In genomic region chr6:118561745-118562609, GRCm38 (mm10) we compare ENCODE assay signal across 7 mouse cellular contexts. TPM values are rescaled to one million over a fixed set of nuclear protein-coding genes. Genes with fewer than 3 reads are reported as not detected.
DNase-seq lines count a peak whose midpoint lies in the region; ATAC-seq and TF ChIP-seq lines count a peak whose summit lies in the region.

Ankrd26 (minus strand) TSS chr6:118562226.

- peaks cover 35% of the 10 kb centered on the region for H3K4me1 ChIP-seq in embryonic facial prominence, embryonic 10.5 days
- no peaks in the 10 kb centered on the region for H3K4me1 ChIP-seq in intestine, postnatal 0 days (replicated peaks; ENCODE audit: control insufficient read depth, insufficient read depth, low read length)
- peaks cover 30% of the 10 kb centered on the region for H3K4me1 ChIP-seq in midbrain, embryonic 12.5 days
- H3K4me1 ChIP-seq in small intestine, adult 2 months (ENCODE audit: control insufficient read depth, insufficient read depth, insufficient read length, low read length): 0 out of 2 replicates have a peak, but pooled peaks cover 3% of the 10 kb centered on the region

- H3K4me2 ChIP-seq in intestine, postnatal 0 days (replicated peaks; ENCODE audit: low read depth): peak within 1 kb of the TSS; percentile 99
- peak within 1 kb of the TSS; percentile 95 for H3K4me2 ChIP-seq in midbrain, embryonic 12.5 days (replicated peaks)

- ATAC-seq in intestine, postnatal 0 days: peak; percentile 95
- peak; percentile 97 for ATAC-seq in midbrain, embryonic 12.5 days (ENCODE audit: low FRiP score, low read depth)

- peaks cover 29% of the 10 kb centered on the region for H3K36me3 ChIP-seq in embryonic facial prominence, embryonic 10.5 days (replicated peaks)
- peaks cover 4% of the 10 kb centered on the region; the same call in 1 of the 2 replicates for H3K36me3 ChIP-seq in intestine, postnatal 0 days (ENCODE audit: control insufficient read depth, insufficient read depth)
- peaks cover 16% of the 10 kb centered on the region for H3K36me3 ChIP-seq in midbrain, embryonic 12.5 days
- no peaks in the 10 kb centered on the region; the same call in 1 of the 2 replicates for H3K36me3 ChIP-seq in small intestine, adult 2 months (ENCODE audit: control insufficient read depth, insufficient read depth, low read length)

- peak; percentile 95 for DNase-seq in adrenal gland, postnatal 10 days
- peak; percentile 95 for DNase-seq in embryonic facial prominence, embryonic 10.5 days (ENCODE audit: low spot score)
- DNase-seq in gonadal fat pad, adult 2 months (ENCODE audit: low read depth): peak; percentile 37
- DNase-seq in left cerebral cortex, postnatal 4 days: peak; percentile 94

- H3K27ac ChIP-seq in embryonic facial prominence, embryonic 10.5 days (replicated peaks): peak within 1 kb of the TSS; percentile 90
- 0 out of 2 replicates have a peak within 1 kb of the TSS, but pooled peaks have one; percentile 23 for H3K27ac ChIP-seq in intestine, postnatal 0 days (ENCODE audit: low read depth, low read length)
- peak within 1 kb of the TSS; percentile 69 for H3K27ac ChIP-seq in midbrain, embryonic 12.5 days (replicated peaks)
- peak within 1 kb of the TSS; percentile 2; the same call in 1 of the 2 replicates for H3K27ac ChIP-seq in small intestine, adult 2 months (ENCODE audit: insufficient read depth, low read depth, low read length)

- no peak for TF ChIP-seq CTCF in intestine, postnatal 0 days (IDR thresholded peaks at IDR 0.05; ENCODE audit: low read depth)
- TF ChIP-seq CTCF in small intestine, adult 2 months (IDR thresholded peaks at IDR 0.05; ENCODE audit: extremely low read depth, insufficient read length, insufficient replicate concordance, low read depth, low read length): no peak

- no peaks in the 10 kb centered on the region for H3K27me3 ChIP-seq in embryonic facial prominence, embryonic 10.5 days (replicated peaks; ENCODE audit: low read depth, poor library complexity, severe bottlenecking)
- no peaks in the 10 kb centered on the region for H3K27me3 ChIP-seq in intestine, postnatal 0 days (replicated peaks; ENCODE audit: control insufficient read depth, insufficient read depth, low read length)
- no peaks in the 10 kb centered on the region for H3K27me3 ChIP-seq in midbrain, embryonic 12.5 days
- H3K27me3 ChIP-seq in small intestine, adult 2 months (ENCODE audit: control insufficient read depth, insufficient read depth, low read length): no peaks in the 10 kb centered on the region

- H3K9me3 ChIP-seq in embryonic facial prominence, embryonic 10.5 days: no peaks in the 10 kb centered on the region
- no peaks in the 10 kb centered on the region for H3K9me3 ChIP-seq in intestine, postnatal 0 days (ENCODE audit: control insufficient read depth)
- H3K9me3 ChIP-seq in midbrain, embryonic 12.5 days: no peaks in the 10 kb centered on the region

- H3K4me3 ChIP-seq in embryonic facial prominence, embryonic 10.5 days: peak within 1 kb of the TSS; percentile 82
- peak within 1 kb of the TSS; percentile 71 for H3K4me3 ChIP-seq in intestine, postnatal 0 days (ENCODE audit: low read depth, low read length)
- peak within 1 kb of the TSS; percentile 66 for H3K4me3 ChIP-seq in midbrain, embryonic 12.5 days
- H3K4me3 ChIP-seq in small intestine, adult 2 months (ENCODE audit: low read depth, low read length): peak within 1 kb of the TSS; percentile 81

- WGBS in embryonic facial prominence, embryonic 10.5 days: 6% methylated on average over 54 of the region's 54 CpGs
- WGBS in intestine, postnatal 0 days: 3% methylated on average over 54 of the region's 54 CpGs
- 7% methylated on average over 54 of the region's 54 CpGs for WGBS in midbrain, embryonic 12.5 days
- under 1% methylated on average over 54 of the region's 54 CpGs for WGBS in small intestine, adult 2 months

- TF ChIP-seq POLR2A in small intestine, adult 2 months (IDR thresholded peaks at IDR 0.05; ENCODE audit: low read depth, low read length): peak; percentile 75; the same call in 1 of the 2 replicates

- peak within 1 kb of the TSS; percentile 57 for H3K9ac ChIP-seq in intestine, postnatal 0 days (ENCODE audit: low read depth, low read length)
- peak within 1 kb of the TSS; percentile 85 for H3K9ac ChIP-seq in midbrain, embryonic 12.5 days (replicated peaks)

- intact Hi-C loops in left cerebral cortex, postnatal 4 days (cut with DNase I): no loop called here

RNA-seq across cellular contexts. Expression of gene Ankrd26, which starts in this region (rescaled TPM):
- total RNA-seq in adrenal gland, postnatal 10 days (2021): 1 to 10 TPM; 3.3 to 5.1 TPM
- polyA plus RNA-seq in embryonic facial prominence, embryonic 10.5 days (2016; fragmentation: Nextera tagmentation; extraction: Ambion mirVana): 18.8 and 20.4 TPM in 2 replicates
- polyA plus RNA-seq in gonadal fat pad, adult 2 months (2012; rRNA removed): 0.90 and 1.2 TPM in 2 replicates
- 2.7 and 4.1 TPM in 2 replicates for polyA plus RNA-seq in intestine, postnatal 0 days (2015; fragmentation: Nextera tagmentation; extraction: Ambion mirVana)
- 10 to 100 TPM; 11.9 to 12.5 TPM for total RNA-seq in left cerebral cortex, postnatal 4 days (2021)
- polyA plus RNA-seq in midbrain, embryonic 12.5 days (2016; fragmentation: Nextera tagmentation; extraction: Ambion mirVana): 23.5 and 24.3 TPM in 2 replicates
- 0.42 and 0.58 TPM in 2 replicates for polyA plus RNA-seq in small intestine, adult 2 months (2012; rRNA removed)

Comparison
In these comparisons a context has a peak if more than half of its experiments do, and no peak if none do; other contexts are left out.
1. Peak in every context shown above with its lines: DNase-seq, ATAC-seq, H3K4me3 ChIP-seq and H3K27ac ChIP-seq.
2. DNase-seq: peak in every context shown above with its lines; median percentile 95 in adrenal gland, postnatal 10 days; 95 in embryonic facial prominence, embryonic 10.5 days; 94 in left cerebral cortex, postnatal 4 days; 37 in gonadal fat pad, adult 2 months.
3. H3K27ac ChIP-seq: peak in every context shown above with its lines; median percentile 90 in embryonic facial prominence, embryonic 10.5 days; 69 in midbrain, embryonic 12.5 days; 23 in intestine, postnatal 0 days; 2 in small intestine, adult 2 months.